Mouse (Mus musculus): ENCODE results near the gene Tead1. TPM values are rescaled to one million over a fixed set of nuclear protein-coding genes. Genes with fewer than 3 reads are reported as not detected.

The Tead1 gene
- polyA plus RNA-seq, 2 experiments, result 0.75 to 1.1 TPM

- H3K27ac ChIP-seq, result no peak overlapping the region
Observed at GRCm38 (mm10) chr7:112868551-112869465, 189.7 kb downstream of the Tead1 start.

GRCm38 (mm10) chr7:112871752-112872151 lies 192.6 kb downstream of the Tead1 start:
- no peak for DNase-seq (ENCODE audit: low read depth in 3 of 3, low spot score in 3 of 3)

More at GRCm38 (mm10) chr7:112868551-112869465, 189.7 kb downstream of the Tead1 start:
- Histone ChIP-seq H3K27me3 (ENCODE audit: control insufficient read depth, insufficient read depth, low read length) (no peaks in the 10 kb centered on the region), H3K4me3 (ENCODE audit: insufficient read depth in 1 of 2, low read depth in 2 of 2, low read length in 2 of 2) (no peak overlapping the region), H3K9me3 (ENCODE audit: control insufficient read depth, low read length) (no peaks in the 10 kb centered on the region), H3K9ac (replicated peaks) (no peak overlapping the region), H3K36me3 (replicated peaks; ENCODE audit: control insufficient read depth, insufficient read depth, low read depth) (no peaks in the 10 kb centered on the region), H3K4me1 (replicated peaks; ENCODE audit: control insufficient read depth in 2 of 2, insufficient read depth in 2 of 2, low read length in 1 of 2) (no peaks in the 10 kb centered on the region), H3K4me2 (ENCODE audit: low read depth) (no peak overlapping the region)
- ATAC-seq (ENCODE audit: insufficient read depth), result no peak
- WGBS (ENCODE audit: insufficient replicate concordance), result 37% methylated on average over 8 of the region's 8 CpGs
- TF ChIP-seq CTCF (IDR thresholded peaks at IDR 0.05; ENCODE audit: low read depth) (peak; percentile 32), EP300 (IDR thresholded peaks at IDR 0.05; ENCODE audit: low read depth) (no peak)
- peak in 1 of 3 experiments; percentile 9 for DNase-seq (ENCODE audit: low read depth in 3 of 3, low spot score in 3 of 3)

GRCm38 (mm10) chr7:112872435-112873196 lies 193.5 kb downstream of the Tead1 start:
- ATAC-seq (ENCODE audit: insufficient read depth) (no peak), DNase-seq (ENCODE audit: low read depth in 3 of 3, low spot score in 3 of 3) (no peak)
- 62% methylated on average over 9 of the region's 9 CpGs for WGBS (ENCODE audit: insufficient replicate concordance)
- TF ChIP-seq CTCF (IDR thresholded peaks at IDR 0.05; ENCODE audit: low read depth) (no peak), EP300 (IDR thresholded peaks at IDR 0.05; ENCODE audit: low read depth) (no peak)
- no peak overlapping the region for H3K9ac ChIP-seq (replicated peaks)
- H3K4me1 ChIP-seq (replicated peaks; ENCODE audit: control insufficient read depth in 2 of 2, insufficient read depth in 2 of 2, low read length in 1 of 2), result no peaks in the 10 kb centered on the region
- no peak overlapping the region for H3K4me2 ChIP-seq (ENCODE audit: low read depth)
- H3K4me3 ChIP-seq (ENCODE audit: insufficient read depth in 1 of 2, low read depth in 2 of 2, low read length in 2 of 2), result no peak overlapping the region
- no peaks in the 10 kb centered on the region for H3K36me3 ChIP-seq (replicated peaks; ENCODE audit: control insufficient read depth, insufficient read depth, low read depth)
- no peak overlapping the region for H3K27ac ChIP-seq
- H3K9me3 ChIP-seq (ENCODE audit: control insufficient read depth, low read length), result no peaks in the 10 kb centered on the region
- no peaks in the 10 kb centered on the region for H3K27me3 ChIP-seq (ENCODE audit: control insufficient read depth, insufficient read depth, low read length)

More at GRCm38 (mm10) chr7:112871752-112872151, 192.6 kb downstream of the Tead1 start:
- no peaks in the 10 kb centered on the region for H3K27me3 ChIP-seq (ENCODE audit: control insufficient read depth, insufficient read depth, low read length)
- WGBS (ENCODE audit: insufficient replicate concordance), result 72% methylated on average over 7 of the region's 7 CpGs
- H3K4me2 ChIP-seq (ENCODE audit: low read depth), result no peak overlapping the region
- no peak overlapping the region for H3K9ac ChIP-seq (replicated peaks)
- H3K36me3 ChIP-seq (replicated peaks; ENCODE audit: control insufficient read depth, insufficient read depth, low read depth), result no peaks in the 10 kb centered on the region
- TF ChIP-seq CTCF (IDR thresholded peaks at IDR 0.05; ENCODE audit: low read depth) (no peak), EP300 (IDR thresholded peaks at IDR 0.05; ENCODE audit: low read depth) (no peak)
- no peak overlapping the region for H3K4me3 ChIP-seq (ENCODE audit: insufficient read depth in 1 of 2, low read depth in 2 of 2, low read length in 2 of 2)
- no peak overlapping the region for H3K27ac ChIP-seq
- ATAC-seq (ENCODE audit: insufficient read depth), result no peak
- H3K9me3 ChIP-seq (ENCODE audit: control insufficient read depth, low read length), result no peaks in the 10 kb centered on the region
- H3K4me1 ChIP-seq (replicated peaks; ENCODE audit: control insufficient read depth in 2 of 2, insufficient read depth in 2 of 2, low read length in 1 of 2), result no peaks in the 10 kb centered on the region

- Histone ChIP-seq H3K9ac (replicated peaks) (no peak overlapping the region), H3K4me3 (ENCODE audit: insufficient read depth in 1 of 2, low read depth in 2 of 2, low read length in 2 of 2) (no peak overlapping the region), H3K9me3 (ENCODE audit: control insufficient read depth, low read length) (no peaks in the 10 kb centered on the region), H3K4me2 (ENCODE audit: low read depth) (no peak overlapping the region), H3K4me1 (replicated peaks; ENCODE audit: control insufficient read depth in 2 of 2, insufficient read depth in 2 of 2, low read length in 1 of 2) (no peaks in the 10 kb centered on the region), H3K36me3 (replicated peaks; ENCODE audit: control insufficient read depth, insufficient read depth, low read depth) (no peaks in the 10 kb centered on the region), H3K27ac (no peak overlapping the region), H3K27me3 (ENCODE audit: control insufficient read depth, insufficient read depth, low read length) (no peaks in the 10 kb centered on the region)
- DNase-seq (ENCODE audit: low read depth in 3 of 3, low spot score in 3 of 3) (no peak), ATAC-seq (ENCODE audit: insufficient read depth) (no peak)
- WGBS (ENCODE audit: insufficient replicate concordance), result 68% methylated on average over 10 of the region's 10 CpGs
- TF ChIP-seq EP300 (IDR thresholded peaks at IDR 0.05; ENCODE audit: low read depth) (no peak), CTCF (IDR thresholded peaks at IDR 0.05; ENCODE audit: low read depth) (no peak)
Observed at GRCm38 (mm10) chr7:112876128-112876527, 197.0 kb downstream of the Tead1 start.

- Histone ChIP-seq H3K36me3 (replicated peaks; ENCODE audit: control insufficient read depth, insufficient read depth, low read depth) (no peaks in the 10 kb centered on the region), H3K27me3 (ENCODE audit: control insufficient read depth, insufficient read depth, low read length) (no peaks in the 10 kb centered on the region), H3K27ac (no peak overlapping the region), H3K9me3 (ENCODE audit: control insufficient read depth, low read length) (no peaks in the 10 kb centered on the region), H3K4me2 (ENCODE audit: low read depth) (no peak overlapping the region), H3K4me1 (replicated peaks; ENCODE audit: control insufficient read depth in 2 of 2, insufficient read depth in 2 of 2, low read length in 1 of 2) (no peaks in the 10 kb centered on the region), H3K9ac (replicated peaks) (no peak overlapping the region), H3K4me3 (ENCODE audit: insufficient read depth in 1 of 2, low read depth in 2 of 2, low read length in 2 of 2) (no peak overlapping the region)
- TF ChIP-seq CTCF (IDR thresholded peaks at IDR 0.05; ENCODE audit: low read depth), result no peak
- TF ChIP-seq EP300 (IDR thresholded peaks at IDR 0.05; ENCODE audit: low read depth), result no peak
- no peak for ATAC-seq (ENCODE audit: insufficient read depth)
- DNase-seq (ENCODE audit: low read depth in 3 of 3, low spot score in 3 of 3), result no peak
- WGBS (ENCODE audit: insufficient replicate concordance), result 56% methylated on average over 8 of the region's 8 CpGs
Observed at GRCm38 (mm10) chr7:112883791-112884274, 204.7 kb downstream of the Tead1 start.
